Mouse (Mus musculus) Patski (cell line): ENCODE results near the gene Prps1l1. TPM values are rescaled to one million over a fixed set of nuclear protein-coding genes. Genes with fewer than 3 reads are reported as not detected.
A peak's percentile ranks its signal among the peaks of the same experiment; 100 is the strongest.

Experiments
- ATAC-seq: fragments of 100-300 bp; one replicate; pipeline ENCODE4 v1.8.0; 2021
- CTCF ChIA-PET: fragments of 350-600 bp; sonication (Branson Sonifier 250); formaldehyde crosslinking; loops from one replicate; lab custom pipeline; 2022; ENCODE audit warnings: inconsistent platforms; lab: Charles Lee
- POLR2A ChIA-PET: fragments of 350-600 bp; sonication (Branson Sonifier 250); formaldehyde crosslinking; loops from one replicate; lab custom pipeline; 2022; ENCODE audit warnings: antibody characterized with exemption, inconsistent platforms; lab: Charles Lee
- DNase-seq: peaks from one replicate; pipeline ENCODE4 v3.0.0-alpha.2; 2011; ENCODE audit warnings: low read depth, low spot score
- H3K27me3 ChIP-seq: fragments of 371-371 bp; one replicate; pipeline ENCODE4 v1.5.1; 2021
- CTCF ChIP-seq: fragments of 100-300 bp; IDR thresholded peaks from one replicate; pipeline ENCODE4 v1.5.1; 2021
- in situ Hi-C: fragments of 300-500 bp; cut with MboI; formaldehyde crosslinking; loops from 3 replicates; pipeline ENCODE4 v1.11.1; 2018; ENCODE audit warnings: low pct_unique_long_range_greater_than_20kb, mixed read lengths
- polyA plus RNA-seq: library from polyadenylated mRNA; unstranded; gene quantifications from one replicate; pipeline ENCODE4 v1.2.3, GENCODE M21; 2021

Gene Prps1l1
- polyA plus RNA-seq, 1 experiment from 2014 or later = not detected

DNA sequence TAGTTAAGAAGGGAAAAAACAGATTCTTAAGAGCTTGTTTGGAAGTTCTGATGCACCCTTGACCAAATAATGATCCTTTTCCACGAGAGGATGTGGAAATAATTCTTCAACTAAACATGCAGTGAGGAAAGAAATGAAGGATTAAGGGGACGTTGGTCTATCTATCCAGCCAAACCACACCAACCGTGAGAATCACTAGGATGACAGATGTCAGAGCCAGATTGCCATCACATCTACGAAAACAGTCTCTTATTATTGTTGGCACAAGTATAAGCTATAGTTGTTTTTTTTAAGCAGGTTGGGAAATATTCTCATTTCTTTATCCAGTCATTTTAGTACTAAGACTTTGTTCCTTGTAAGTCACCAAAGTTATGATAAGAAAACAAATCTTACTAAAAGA is 15.8 kb downstream of the Prps1l1 start:
- POLR2A ChIA-PET = no interaction called here
- peaks cover 7% of the 10 kb centered on the region for H3K27me3 ChIP-seq
- in situ Hi-C loops = no loop called here
- CTCF ChIA-PET = no interaction called here
- ATAC-seq (no peak), DNase-seq (no peak)
- no peak for TF ChIP-seq CTCF

- ATAC-seq = no peak
- H3K27me3 ChIP-seq = peaks cover 17% of the 10 kb centered on the region
- no peak for TF ChIP-seq CTCF
- in situ Hi-C loops = no loop called here
- ChIA-PET CTCF (no interaction called here), POLR2A (no interaction called here)
- DNase-seq = no peak
These were observed 21.2 kb downstream of the Prps1l1 start for GRCm38 (mm10) chr12:35005748-35006147.

DNA sequence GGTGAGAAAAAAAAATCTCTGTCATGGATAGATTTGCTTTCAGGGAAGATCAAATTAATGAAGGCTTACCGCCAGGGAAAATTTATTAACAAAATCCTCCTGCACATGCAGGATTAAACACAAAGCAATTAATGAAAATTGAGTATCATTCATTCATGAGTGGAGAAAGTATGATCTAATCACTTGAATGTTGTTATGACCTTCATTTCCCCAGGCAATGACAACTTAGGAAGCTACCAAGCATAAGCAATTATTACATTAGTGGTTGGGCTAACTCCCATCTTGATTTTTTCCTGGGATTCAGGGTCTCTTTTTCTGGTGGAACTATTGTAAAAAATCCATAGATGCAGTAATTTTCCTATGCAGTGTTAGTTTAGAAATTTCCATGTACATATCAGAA is 23.3 kb downstream of the Prps1l1 start:
- CTCF ChIA-PET = interaction anchor here (0.9 kb wide), 1 partner anchor 100 kb away, joined by 3 read pairs; no protein-coding TSS in a partner anchor
- TF ChIP-seq CTCF = no peak
- H3K27me3 ChIP-seq = peaks cover 11% of the 10 kb centered on the region
- no peak for ATAC-seq
- DNase-seq = no peak
- POLR2A ChIA-PET = no interaction called here
- in situ Hi-C loops = no loop called here

DNA sequence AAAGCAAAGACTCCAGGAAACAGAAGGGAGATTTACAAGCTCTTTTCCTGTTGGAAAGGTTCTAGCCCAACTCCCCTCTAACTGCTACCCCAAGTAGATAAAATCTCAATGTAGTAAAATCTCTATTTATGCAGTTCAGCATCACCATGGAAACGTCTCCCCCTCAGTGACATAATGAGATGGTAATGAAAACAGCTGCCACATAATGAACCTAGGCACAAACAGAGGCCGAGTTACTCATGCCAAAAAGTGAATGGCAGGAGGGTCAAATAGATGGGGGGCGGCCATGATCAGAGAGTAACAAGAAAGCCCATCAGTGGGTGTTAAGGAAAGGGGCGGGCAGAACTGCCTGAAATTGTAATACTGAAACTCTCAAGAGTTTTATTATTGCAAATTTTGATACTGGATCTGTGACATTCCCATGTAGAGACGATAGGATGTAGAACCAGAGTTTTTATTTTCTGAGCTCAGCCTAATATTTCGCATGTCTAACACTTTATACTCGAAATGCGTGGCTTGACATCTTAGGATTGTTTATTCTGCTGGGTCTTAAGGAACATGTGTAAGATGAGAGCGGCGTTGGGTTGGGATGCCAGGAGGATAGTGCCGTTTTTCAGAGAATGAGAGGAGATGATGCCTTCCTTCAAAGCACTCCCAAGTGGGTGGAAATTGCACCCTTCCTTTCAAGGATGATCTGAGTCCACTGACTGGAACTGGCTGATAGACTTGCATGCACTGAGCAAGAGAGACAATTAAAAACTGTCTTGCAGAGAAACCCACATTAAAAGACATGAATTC is 24.0 kb downstream of the Prps1l1 start:
- in situ Hi-C loops = no loop called here
- H3K27me3 ChIP-seq = peaks cover 11% of the 10 kb centered on the region
- CTCF ChIA-PET = interaction anchor here (0.9 kb wide), 1 partner anchor 100 kb away, joined by 3 read pairs; no protein-coding TSS in a partner anchor
- ATAC-seq = no peak
- POLR2A ChIA-PET = no interaction called here
- no peak for DNase-seq
- TF ChIP-seq CTCF = no peak

GRCm38 (mm10) chr12:35011462-35011861 is 26.9 kb downstream of the Prps1l1 start:
- H3K27me3 ChIP-seq = peaks cover 16% of the 10 kb centered on the region
- in situ Hi-C loops = no loop called here
- no peak for TF ChIP-seq CTCF
- ATAC-seq = no peak
- ChIA-PET CTCF (no interaction called here), POLR2A (no interaction called here)
- no peak for DNase-seq

- in situ Hi-C loops = no loop called here
- no peak for TF ChIP-seq CTCF
- ChIA-PET POLR2A (interaction anchor here (0.8 kb wide), 1 partner anchor 38 kb away, joined by 3 read pairs; no protein-coding TSS in a partner anchor), CTCF (no interaction called here)
- ATAC-seq (no peak), DNase-seq (no peak)
- H3K27me3 ChIP-seq = peaks cover 5% of the 10 kb centered on the region
These were observed 29.4 kb downstream of the Prps1l1 start for GRCm38 (mm10) chr12:35013950-35014349.

DNA sequence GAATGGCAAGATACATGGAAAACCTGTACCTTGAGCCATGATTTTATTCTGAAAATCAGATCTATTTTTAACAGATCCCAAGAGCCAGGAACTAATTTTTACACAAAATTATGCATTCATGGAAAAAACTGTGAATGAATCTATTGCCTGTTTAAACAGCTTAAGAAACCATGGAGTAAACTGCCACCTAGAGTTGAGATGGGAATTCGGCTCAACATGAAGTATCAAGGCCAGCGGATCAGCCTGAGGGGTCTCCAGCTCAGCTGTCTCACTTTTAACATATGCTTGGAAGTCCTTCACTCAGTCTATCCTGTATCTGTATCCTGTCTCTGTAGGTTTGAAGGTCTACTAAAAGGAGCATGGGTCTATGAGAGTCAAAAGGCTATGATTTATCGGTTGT is 31.5 kb downstream of the Prps1l1 start:
- DNase-seq (no peak), ATAC-seq (no peak)
- peak; percentile 54 for TF ChIP-seq CTCF
- peaks cover 5% of the 10 kb centered on the region for H3K27me3 ChIP-seq
- ChIA-PET CTCF (no interaction called here), POLR2A (no interaction called here)
- in situ Hi-C loops = loop anchor here (5.0 kb wide), 1 partner anchor 359 kb away; no protein-coding TSS in a partner anchor

GRCm38 (mm10) chr12:35016481-35017250 is 32.1 kb downstream of the Prps1l1 start:
- H3K27me3 ChIP-seq = peaks cover 5% of the 10 kb centered on the region
- DNase-seq = no peak
- ChIA-PET POLR2A (no interaction called here), CTCF (interaction anchor here (0.7 kb wide), 1 partner anchor 167 kb away, joined by 3 read pairs; no protein-coding TSS in a partner anchor)
- no peak for ATAC-seq
- no peak for TF ChIP-seq CTCF
- in situ Hi-C loops = loop anchor here (5.0 kb wide), 1 partner anchor 359 kb away; no protein-coding TSS in a partner anchor

- peaks cover 5% of the 10 kb centered on the region for H3K27me3 ChIP-seq
- TF ChIP-seq CTCF = no peak
- CTCF ChIA-PET = no interaction called here
- in situ Hi-C loops = loop anchor here (5.0 kb wide), 1 partner anchor 361 kb away; no protein-coding TSS in a partner anchor
- DNase-seq (no peak), ATAC-seq (no peak)
- POLR2A ChIA-PET = no interaction called here
These were observed 34.2 kb downstream of the Prps1l1 start for GRCm38 (mm10) chr12:35018679-35019237.

GRCm38 (mm10) chr12:35021285-35021684 is 36.7 kb downstream of the Prps1l1 start:
- TF ChIP-seq CTCF = no peak
- ChIA-PET POLR2A (no interaction called here), CTCF (no interaction called here)
- no peak for ATAC-seq
- in situ Hi-C loops = no loop called here
- H3K27me3 ChIP-seq = no peaks in the 10 kb centered on the region
- no peak for DNase-seq
